Mouse (Mus musculus): ENCODE measurements around the gene Ttc39a. TPM values are rescaled to one million over a fixed set of nuclear protein-coding genes. Genes with fewer than 3 reads are reported as not detected.

The Ttc39a gene
- total and polyA plus RNA-seq, 3 experiments, result 0.30 to 0.64 (median 0.32) TPM

GRCm38 (mm10) chr4:109385599-109385998 lies 20.8 kb upstream of the Ttc39a start:
- no peak overlapping the region for H3K4me2 ChIP-seq (ENCODE audit: insufficient read depth, low read depth, poor library complexity, severe bottlenecking)
- H3K27ac ChIP-seq (ENCODE audit: insufficient read depth, low read depth), result no peak overlapping the region
- no peak overlapping the region for H3K9ac ChIP-seq (ENCODE audit: insufficient read depth, low read depth)
- dilution Hi-C loops (cut with MboI; ENCODE audit: extremely low pct_ligation_motif_present, extremely low pct_unique_long_range_greater_than_20kb, low sequenced_read_pairs), result no loop called here
- H3K4me3 ChIP-seq (replicated peaks in 1 of 3; ENCODE audit: low read depth in 2 of 3, low read length in 2 of 3, poor library complexity in 1 of 3), result no peak overlapping the region
- TF ChIP-seq EP300 (IDR thresholded peaks at IDR 0.05; ENCODE audit: low read length), result no peak
- TF ChIP-seq PAX5 (IDR thresholded peaks at IDR 0.05; ENCODE audit: low read length), result no peak
- TF ChIP-seq POLR2A (IDR thresholded peaks at IDR 0.05; ENCODE audit: low read depth, low read length), result no peak
- TF ChIP-seq USF2 (conservative IDR thresholded peaks at IDR 0.05; ENCODE audit: low read depth, low read length), result no peak
- no peak for TF ChIP-seq MEF2A (IDR thresholded peaks at IDR 0.05; ENCODE audit: borderline replicate concordance, low read depth, low read length)
- H3K9me3 ChIP-seq (replicated peaks; ENCODE audit: low read length), result no peaks in the 10 kb centered on the region
- in situ Hi-C loops (cut with MboI; ENCODE audit: low pct_ligation_motif_present, low pct_unique_long_range_greater_than_20kb, low sequenced_read_pairs), result no loop called here
- no peaks in the 10 kb centered on the region for H3K27me3 ChIP-seq (replicated peaks)
- DNase-seq (ENCODE audit: extremely low read depth), result no peak
- no peaks in the 10 kb centered on the region for H3K79me2 ChIP-seq (replicated peaks; ENCODE audit: control insufficient read depth, extremely low read depth, insufficient read depth, poor library complexity, severe bottlenecking)
- peaks cover 5 to 57% of the 10 kb centered on the region in 2 experiments for H3K36me3 ChIP-seq (replicated peaks in 1 of 2; ENCODE audit: control insufficient read depth in 1 of 2, insufficient read depth in 1 of 2, low read length in 1 of 2)
- peaks cover 0 to 19% of the 10 kb centered on the region in 2 experiments; a peak in 2 of 4 replicates for H3K4me1 ChIP-seq (ENCODE audit: control insufficient read depth in 1 of 2, insufficient read depth in 2 of 2)

DNA sequence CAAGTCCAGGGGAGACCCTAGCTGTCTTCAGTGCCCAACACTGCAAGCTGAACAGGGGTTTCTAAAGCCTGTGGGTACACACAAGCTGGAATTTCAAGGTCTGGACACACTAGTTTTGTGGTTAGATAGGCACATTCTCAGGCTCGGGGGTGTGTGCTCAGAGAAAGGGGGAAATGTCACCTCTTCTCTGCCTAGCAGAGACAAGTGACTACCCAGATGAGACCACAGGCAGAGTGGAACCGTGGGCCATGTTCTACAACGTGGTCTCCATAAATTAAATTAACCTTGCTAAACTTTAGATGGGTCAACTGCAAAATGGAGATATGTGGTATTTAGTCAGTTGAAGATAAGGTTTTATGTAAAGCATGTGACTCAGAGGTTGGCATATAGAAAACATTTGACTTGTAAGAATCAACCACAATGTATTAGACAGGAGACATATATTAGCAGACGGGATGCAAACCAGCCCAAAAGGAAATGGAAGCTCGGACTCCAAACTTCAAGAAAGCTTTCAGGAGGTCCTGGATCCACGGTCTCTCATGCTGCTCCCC lies 13.1 kb upstream of the Ttc39a start:
- Histone ChIP-seq H3K9me3 (replicated peaks; ENCODE audit: low read length) (no peaks in the 10 kb centered on the region), H3K4me1 (ENCODE audit: control insufficient read depth in 1 of 2, insufficient read depth in 2 of 2) (peaks cover 0 to 12% of the 10 kb centered on the region in 2 experiments; a peak in 2 of 4 replicates), H3K9ac (ENCODE audit: insufficient read depth, low read depth) (no peak overlapping the region), H3K4me3 (replicated peaks in 1 of 3; ENCODE audit: low read depth in 2 of 3, low read length in 2 of 3, poor library complexity in 1 of 3) (no peak overlapping the region), H3K79me2 (replicated peaks; ENCODE audit: control insufficient read depth, extremely low read depth, insufficient read depth, poor library complexity, severe bottlenecking) (no peaks in the 10 kb centered on the region), H3K27me3 (replicated peaks) (no peaks in the 10 kb centered on the region), H3K36me3 (replicated peaks in 1 of 2; ENCODE audit: control insufficient read depth in 1 of 2, insufficient read depth in 1 of 2, low read length in 1 of 2) (peaks cover 0 to 29% of the 10 kb centered on the region in 2 experiments), H3K4me2 (ENCODE audit: insufficient read depth, low read depth, poor library complexity, severe bottlenecking) (no peak overlapping the region), H3K27ac (ENCODE audit: insufficient read depth, low read depth) (no peak overlapping the region)
- dilution Hi-C loops (cut with MboI; ENCODE audit: extremely low pct_ligation_motif_present, extremely low pct_unique_long_range_greater_than_20kb, low sequenced_read_pairs), result no loop called here
- no peak for DNase-seq (ENCODE audit: extremely low read depth)
- in situ Hi-C loops (cut with MboI; ENCODE audit: low pct_ligation_motif_present, low pct_unique_long_range_greater_than_20kb, low sequenced_read_pairs), result no loop called here
- TF ChIP-seq MEF2A (IDR thresholded peaks at IDR 0.05; ENCODE audit: borderline replicate concordance, low read depth, low read length), result no peak
- no peak for TF ChIP-seq ELF1 (IDR thresholded peaks at IDR 0.05; ENCODE audit: low read depth, low read length)
- no peak for TF ChIP-seq ZKSCAN1 (IDR thresholded peaks at IDR 0.05; ENCODE audit: borderline replicate concordance, low read depth, low read length)
- TF ChIP-seq NELFE (IDR thresholded peaks at IDR 0.05; ENCODE audit: low read depth, low read length), result no peak
- no peak for TF ChIP-seq MYC (IDR thresholded peaks at IDR 0.05; ENCODE audit: low read depth, low read length)
- TF ChIP-seq JUND (conservative IDR thresholded peaks at IDR 0.05; ENCODE audit: low read depth, low read length), result no peak
- no peak for TF ChIP-seq KAT2A (IDR thresholded peaks at IDR 0.05; ENCODE audit: insufficient replicate concordance, low read length)
- TF ChIP-seq PAX5 (IDR thresholded peaks at IDR 0.05; ENCODE audit: low read length), result no peak
- TF ChIP-seq MAFK (IDR thresholded peaks at IDR 0.05; ENCODE audit: insufficient replicate concordance, low read length), result no peak
- TF ChIP-seq USF1 (IDR thresholded peaks at IDR 0.05; ENCODE audit: low read depth, low read length), result no peak
- TF ChIP-seq EP300 (IDR thresholded peaks at IDR 0.05; ENCODE audit: low read length), result no peak
- no peak for TF ChIP-seq ETS1 (conservative IDR thresholded peaks at IDR 0.05; ENCODE audit: low read depth, low read length)
- TF ChIP-seq ZC3H11A (IDR thresholded peaks at IDR 0.05; ENCODE audit: low read depth, low read length), result no peak
- TF ChIP-seq SIN3A (IDR thresholded peaks at IDR 0.05; ENCODE audit: low read length), result no peak
- TF ChIP-seq GABPA (IDR thresholded peaks at IDR 0.05; ENCODE audit: insufficient replicate concordance, low read depth, low read length), result no peak
- no peak for TF ChIP-seq IRF4 (IDR thresholded peaks at IDR 0.05; ENCODE audit: low read depth, low read length)
- no peak for TF ChIP-seq BHLHE40 (IDR thresholded peaks at IDR 0.05; ENCODE audit: low read depth, low read length)

Data from CH12.LX (cell line).